Comparison of ENCODE assay signal across 8 mouse cellular contexts in genomic region chr16:22856773-22857172, GRCm38 (mm10). TPM values are rescaled to one million over a fixed set of nuclear protein-coding genes. Genes with fewer than 3 reads are reported as not detected.
DNase-seq lines count a peak whose midpoint lies in the region; ATAC-seq and TF ChIP-seq lines count a peak whose summit lies in the region.

No protein-coding gene starts in this region.

- H3K4me1 ChIP-seq in kidney, adult 2 months (ENCODE audit: control insufficient read depth, insufficient read depth, low read length), result peaks cover 9% of the 10 kb centered on the region
- peaks cover 11% of the 10 kb centered on the region for H3K4me1 ChIP-seq in heart, postnatal 0 days (ENCODE audit: control insufficient read depth, insufficient read depth)
- H3K4me1 ChIP-seq in midbrain, embryonic 10.5 days, result peaks cover 21% of the 10 kb centered on the region

- H3K4me3 ChIP-seq in kidney, adult 2 months (ENCODE audit: insufficient read depth, low read depth, low read length), result peak overlapping the region; percentile 70
- H3K4me3 ChIP-seq in heart, postnatal 0 days (ENCODE audit: low read depth, low read length), result peak overlapping the region; percentile 97
- peak overlapping the region; percentile 86 for H3K4me3 ChIP-seq in midbrain, embryonic 10.5 days

- peak overlapping the region; percentile 86 for H3K27ac ChIP-seq in kidney, adult 2 months (ENCODE audit: insufficient read depth, low read depth, low read length)
- H3K27ac ChIP-seq in heart, postnatal 0 days (ENCODE audit: low read depth), result peak overlapping the region; percentile 78
- H3K27ac ChIP-seq in midbrain, embryonic 10.5 days (replicated peaks), result peak overlapping the region; percentile 83

- H3K9me3 ChIP-seq in heart, postnatal 0 days (replicated peaks; ENCODE audit: control insufficient read depth, low read length), result no peaks in the 10 kb centered on the region
- H3K9me3 ChIP-seq in midbrain, embryonic 10.5 days (replicated peaks), result no peaks in the 10 kb centered on the region

- ATAC-seq in heart, postnatal 0 days (ENCODE audit: insufficient read depth, low read depth), result no peak
- no peak for ATAC-seq in CD4-positive, CD25-positive, alpha-beta regulatory T cell, adult 4 months

- no peak for TF ChIP-seq CTCF in kidney, adult 2 months (conservative IDR thresholded peaks at IDR 0.05; ENCODE audit: insufficient read depth, insufficient read length, low read depth, low read length)
- TF ChIP-seq CTCF in heart, postnatal 0 days (IDR thresholded peaks at IDR 0.05; ENCODE audit: low read depth), result no peak

- peak overlapping the region; percentile 94 for H3K9ac ChIP-seq in heart, postnatal 0 days (replicated peaks; ENCODE audit: low read depth, low read length)

- no peak for TF ChIP-seq EP300 in heart, postnatal 0 days (IDR thresholded peaks at IDR 0.05; ENCODE audit: low read depth)

- intact Hi-C loops in left cerebral cortex, postnatal 10 days (cut with DNase I), result loop anchor here (5.0 kb wide), 1 partner anchor 251 kb away; the partner anchor contains the start of gene Eif4a2

- H3K36me3 ChIP-seq in kidney, adult 2 months (ENCODE audit: control insufficient read depth, insufficient read depth, low read length), result no peaks in the 10 kb centered on the region
- peaks cover 10% of the 10 kb centered on the region; the same call in 1 of the 2 replicates for H3K36me3 ChIP-seq in heart, postnatal 0 days (replicated peaks; ENCODE audit: control insufficient read depth, insufficient read depth, low read length)
- peaks cover 21% of the 10 kb centered on the region for H3K36me3 ChIP-seq in midbrain, embryonic 10.5 days

- WGBS in kidney, adult 2 months, result 3% methylated on average over 9 of the region's 9 CpGs
- WGBS in heart, postnatal 0 days, result 6% methylated on average over 9 of the region's 9 CpGs
- 21% methylated on average over 9 of the region's 9 CpGs for WGBS in midbrain, embryonic 10.5 days

- no peaks in the 10 kb centered on the region for H3K27me3 ChIP-seq in kidney, adult 2 months (replicated peaks; ENCODE audit: control insufficient read depth, insufficient read depth, low read length)
- no peaks in the 10 kb centered on the region for H3K27me3 ChIP-seq in heart, postnatal 0 days (ENCODE audit: control insufficient read depth, insufficient read depth, low read length)
- H3K27me3 ChIP-seq in midbrain, embryonic 10.5 days (ENCODE audit: low read depth, poor library complexity, severe bottlenecking), result no peaks in the 10 kb centered on the region

- no peak for DNase-seq in kidney, adult 2 months
- DNase-seq in kidney, adult 8-10 months, result no peak
- DNase-seq in T-cell, adult 2 months (ENCODE audit: low spot score), result peak; percentile 1
- DNase-seq in heart, postnatal 0 days (ENCODE audit: low spot score), result no peak
- DNase-seq in midbrain, embryonic 10.5 days (ENCODE audit: low spot score), result no peak
- no peak for DNase-seq in MN1 (ENCODE audit: low spot score)
- no peak for DNase-seq in left cerebral cortex, postnatal 10 days (ENCODE audit: extremely low spot score in 1 of 2, low spot score in 2 of 2)

- peak overlapping the region; percentile 89 for H3K4me2 ChIP-seq in heart, postnatal 0 days (ENCODE audit: low read depth, low read length)

- no peak for TF ChIP-seq POLR2A in kidney, adult 2 months (IDR thresholded peaks at IDR 0.05; ENCODE audit: low read depth, low read length)

RNA-seq across cellular contexts. Expression of gene Tbccd1, which starts 0.7 kb away (rescaled TPM):
- 20.1 and 20.6 TPM in 2 replicates for polyA plus RNA-seq in kidney, adult 2 months (2012; rRNA removed)
- 13.4 and 15.3 TPM in 2 replicates for total RNA-seq in heart, postnatal 0 days (2014; rRNA removed; ENCODE audit: low replicate concordance)
- polyA plus RNA-seq in heart, postnatal 0 days (2015; fragmentation: Nextera tagmentation; extraction: Ambion mirVana), result 13.6 and 14.1 TPM in 2 replicates
- 34.8 and 39.1 TPM in 2 replicates for polyA plus RNA-seq in midbrain, embryonic 10.5 days (2016; fragmentation: Nextera tagmentation; extraction: Ambion mirVana)
- 10 to 100 TPM; 18.1 to 34.5 TPM for polyA plus RNA-seq in CD4-positive, CD25-positive, alpha-beta regulatory T cell, adult 4 months (2017; shearing (Covaris generic))
- total RNA-seq in left cerebral cortex, postnatal 10 days (2021), result 10 to 100 TPM; 10.5 to 14.2 TPM

RNA-seq across cellular contexts. Expression of gene Dnajb11, which starts 0.9 kb away (rescaled TPM):
- 18.1 and 21.9 TPM in 2 replicates for polyA plus RNA-seq in kidney, adult 2 months (2012; rRNA removed)
- 27.7 and 43.8 TPM in 2 replicates for total RNA-seq in heart, postnatal 0 days (2014; rRNA removed; ENCODE audit: low replicate concordance)
- polyA plus RNA-seq in heart, postnatal 0 days (2015; fragmentation: Nextera tagmentation; extraction: Ambion mirVana), result 56.2 and 59.2 TPM in 2 replicates
- 86.7 and 100 TPM in 2 replicates for polyA plus RNA-seq in midbrain, embryonic 10.5 days (2016; fragmentation: Nextera tagmentation; extraction: Ambion mirVana)
- 10 to 100 TPM; 45.0 to 54.4 TPM for polyA plus RNA-seq in CD4-positive, CD25-positive, alpha-beta regulatory T cell, adult 4 months (2017; shearing (Covaris generic))
- 10 to 100 TPM; 62.4 to 62.8 TPM for total RNA-seq in left cerebral cortex, postnatal 10 days (2021)

RNA-seq across cellular contexts. Expression of gene Ahsg, which starts 34.3 kb away (rescaled TPM):
- 0.77 TPM in 1 of 2 replicates, not detected in the other for polyA plus RNA-seq in kidney, adult 2 months (2012; rRNA removed)
- total RNA-seq in heart, postnatal 0 days (2014; rRNA removed; ENCODE audit: low replicate concordance), result 43.4 and 62.1 TPM in 2 replicates
- 11.1 and 13.0 TPM in 2 replicates for polyA plus RNA-seq in heart, postnatal 0 days (2015; fragmentation: Nextera tagmentation; extraction: Ambion mirVana)
- polyA plus RNA-seq in midbrain, embryonic 10.5 days (2016; fragmentation: Nextera tagmentation; extraction: Ambion mirVana), result not detected in 2 replicates
- polyA plus RNA-seq in CD4-positive, CD25-positive, alpha-beta regulatory T cell, adult 4 months (2017; shearing (Covaris generic)), result not detected
- not detected for total RNA-seq in left cerebral cortex, postnatal 10 days (2021)

RNA-seq across cellular contexts. Expression of gene Crygs, which starts 45.4 kb away (rescaled TPM):
- 0.37 and 0.53 TPM in 2 replicates for polyA plus RNA-seq in kidney, adult 2 months (2012; rRNA removed)
- total RNA-seq in heart, postnatal 0 days (2014; rRNA removed; ENCODE audit: low replicate concordance), result not detected in 2 replicates
- not detected in 2 replicates for polyA plus RNA-seq in heart, postnatal 0 days (2015; fragmentation: Nextera tagmentation; extraction: Ambion mirVana)
- polyA plus RNA-seq in midbrain, embryonic 10.5 days (2016; fragmentation: Nextera tagmentation; extraction: Ambion mirVana), result 0.16 and 0.22 TPM in 2 replicates
- not detected for polyA plus RNA-seq in CD4-positive, CD25-positive, alpha-beta regulatory T cell, adult 4 months (2017; shearing (Covaris generic))
- total RNA-seq in left cerebral cortex, postnatal 10 days (2021), result not detected
